Mouse (Mus musculus) hematopoietic stem cell, adult 5-6 weeks (primary cell): ENCODE data around the gene Arap1. TPM values are rescaled to one million over a fixed set of nuclear protein-coding genes. Genes with fewer than 3 reads are reported as not detected.

Experiments
- ATAC-seq, 2 experiments: fragments of 125-278 bp in 1 of 2; replicated peaks in 1 of 2; 2 replicates each; pipeline ENCODE4 v1.8.0; 2016 to 2017; ENCODE audit warnings: inconsistent platforms in 2 of 2, mild to moderate bottlenecking in 2 of 2, moderate number of reproducible peaks in 2 of 2, low read depth in 1 of 2, moderate TSS enrichment in 1 of 2; ENCODE audit not compliant: low FRiP score in 2 of 2, poor library complexity in 2 of 2, severe bottlenecking in 2 of 2, insufficient read depth in 1 of 2, low TSS enrichment in 1 of 2
- total RNA-seq: library from RNA; stranded (forward); fragments of 172-1452, 232-1000 nt; gene quantifications from 2 replicates; pipeline ENCODE4 v1.2.3, GENCODE M21; 2017

Gene Arap1
- total RNA-seq, 1 experiment from 2014 or later = 117 TPM

- 0 out of 4 replicates have a peak, but pooled peaks of 1 of the 2 experiments have one; percentile 9 for ATAC-seq
Observed at GRCm38 (mm10) chr7:101321218-101321827, 26.5 kb upstream of the Arap1 start.

DNA sequence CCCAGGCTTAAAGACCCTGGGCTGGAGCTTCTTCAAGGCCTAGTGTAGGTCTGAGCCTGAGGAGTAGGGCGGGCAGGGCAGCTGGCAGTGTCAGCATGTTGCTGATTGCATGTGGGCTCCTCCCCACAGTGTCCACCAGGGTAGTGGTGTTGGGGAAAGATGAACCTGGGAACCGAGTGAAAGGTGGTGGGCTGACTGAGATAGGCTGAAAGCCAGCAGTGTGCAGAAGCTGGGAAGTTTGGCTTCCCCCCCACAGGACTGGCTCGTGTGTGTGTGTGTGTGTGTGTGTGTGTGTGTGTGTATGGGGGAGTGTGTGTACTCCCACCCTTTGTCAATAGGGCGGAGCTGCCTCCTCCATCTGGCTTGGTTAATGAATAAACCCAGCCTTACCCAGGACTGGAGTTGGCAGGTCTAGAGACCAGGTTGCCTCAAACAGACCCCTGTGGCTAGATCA lies 24.7 kb upstream of the Arap1 start:
- peak in 1 of 2 experiments; percentile 34; a peak in 1 of 4 replicates for ATAC-seq

- ATAC-seq = no peak
Observed at GRCm38 (mm10) chr7:101324142-101324962, 23.5 kb upstream of the Arap1 start.

DNA sequence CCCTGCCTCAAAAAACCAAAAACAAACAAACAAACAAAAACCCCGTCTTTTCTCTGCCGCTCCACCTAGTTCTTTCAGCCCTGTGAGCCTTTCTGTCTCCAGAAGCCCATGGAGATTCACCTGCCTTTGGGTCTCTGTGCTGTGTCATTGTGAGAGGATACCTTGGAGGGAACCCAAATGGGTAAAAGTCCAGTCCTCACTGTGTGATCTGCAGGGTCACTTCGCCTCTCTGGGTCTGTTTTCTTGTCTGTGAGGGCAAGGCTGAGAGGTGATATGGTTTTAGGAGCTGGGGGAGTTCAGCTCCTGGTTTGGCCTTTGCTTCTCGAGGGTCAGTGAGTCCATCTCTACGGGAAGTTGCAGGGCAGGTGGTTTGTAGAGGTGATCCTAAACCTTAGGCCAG lies 21.9 kb upstream of the Arap1 start:
- ATAC-seq = no peak

DNA sequence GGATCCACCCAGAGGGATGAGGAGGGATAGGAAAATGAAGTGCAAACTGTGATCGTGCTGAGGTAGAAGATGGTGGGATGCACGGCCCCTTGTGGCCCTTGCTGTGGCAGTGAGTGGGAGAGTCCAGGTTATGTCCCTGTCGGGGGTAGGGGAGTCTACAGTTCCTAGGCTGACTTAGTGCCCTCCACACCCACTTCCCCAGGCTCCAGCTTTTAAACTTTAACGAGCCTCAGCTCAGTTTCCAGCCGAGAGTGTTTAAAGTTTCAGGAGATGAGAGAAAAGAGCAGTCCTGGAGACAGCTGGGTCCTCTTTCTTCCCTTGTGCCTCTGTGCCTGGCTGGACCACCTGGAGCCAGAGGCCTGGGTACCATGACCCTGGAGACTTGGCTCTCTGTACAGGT lies 20.6 kb upstream of the Arap1 start:
- ATAC-seq = no peak

GRCm38 (mm10) chr7:101327786-101328185 lies 20.1 kb upstream of the Arap1 start:
- no peak for ATAC-seq

GRCm38 (mm10) chr7:101328621-101329158 lies 19.2 kb upstream of the Arap1 start:
- no peak for ATAC-seq

DNA sequence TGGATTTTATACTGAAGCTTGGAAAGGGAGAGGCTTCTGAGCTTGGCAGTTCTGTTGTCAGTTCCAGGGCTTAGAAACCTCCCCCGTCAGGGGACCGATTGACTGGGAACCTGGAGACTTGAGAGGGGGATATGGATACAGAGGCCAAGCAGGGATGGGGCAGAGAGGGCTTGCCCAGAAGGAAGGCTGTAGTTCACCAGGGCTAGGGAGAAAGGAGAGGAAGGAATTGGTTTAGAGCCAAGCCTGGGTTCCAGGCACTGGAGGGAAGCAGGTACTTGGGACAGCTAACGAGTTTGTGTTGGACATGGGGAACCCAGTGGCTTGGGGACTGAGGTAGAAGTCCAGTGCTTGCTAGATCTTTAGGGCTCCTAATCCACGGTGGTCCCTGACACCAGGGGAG lies 18.3 kb upstream of the Arap1 start:
- ATAC-seq = no peak

- ATAC-seq = no peak
Observed at GRCm38 (mm10) chr7:101330074-101330840, 17.6 kb upstream of the Arap1 start.

DNA sequence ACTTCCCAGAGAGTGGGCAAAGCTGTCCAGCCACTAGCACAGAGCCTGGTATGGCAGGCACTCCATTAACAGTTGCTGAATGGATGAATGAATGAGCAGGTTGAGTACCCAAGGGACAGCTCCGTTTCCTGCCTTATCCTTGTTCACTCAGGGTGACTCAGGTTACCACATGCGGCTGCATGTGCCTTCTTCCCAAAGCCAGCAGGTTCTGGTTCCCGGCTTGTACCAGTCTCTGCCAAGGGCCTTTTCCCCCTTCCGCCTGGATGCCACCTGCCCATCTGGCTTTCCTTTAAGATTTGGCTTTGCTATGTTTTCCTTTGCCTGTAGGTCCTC lies 17.1 kb upstream of the Arap1 start:
- ATAC-seq = no peak

DNA sequence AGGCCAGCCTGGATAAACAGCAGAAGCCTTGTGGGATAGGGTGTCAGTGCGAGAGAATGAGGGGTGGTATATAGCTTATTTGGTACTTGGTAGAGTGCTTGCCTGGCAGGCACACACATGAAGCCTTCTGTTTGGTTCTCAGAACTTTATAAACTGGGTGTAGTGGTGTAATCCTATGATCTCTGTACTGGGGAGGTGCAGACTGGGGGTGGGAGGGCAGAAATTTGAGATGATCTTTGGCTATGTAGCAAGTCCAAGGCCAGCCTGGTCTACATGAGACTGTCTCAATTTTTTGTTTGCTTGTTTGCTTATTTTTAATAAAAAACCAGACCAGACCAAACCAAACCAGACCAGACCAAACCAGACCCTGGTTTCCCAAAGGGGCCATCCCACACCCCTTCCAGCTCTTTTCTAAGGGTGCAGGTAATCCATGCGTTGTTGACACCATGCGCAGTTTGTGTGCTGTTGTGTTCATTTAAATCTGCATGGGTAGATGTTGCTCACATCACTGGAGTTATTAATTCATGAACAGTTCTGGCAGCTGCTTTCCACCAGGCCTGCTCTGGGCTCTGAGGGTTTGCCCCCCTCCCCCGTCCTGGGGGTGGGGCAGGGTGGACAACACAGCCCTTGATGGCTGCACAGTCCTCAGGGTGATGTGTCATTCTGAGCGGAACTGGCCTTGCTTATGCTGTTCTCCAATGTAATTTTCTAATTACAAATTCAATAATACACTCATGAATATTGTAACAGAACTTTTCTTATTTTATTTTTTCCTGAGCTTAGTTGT lies 15.6 kb upstream of the Arap1 start:
- ATAC-seq = no peak

DNA sequence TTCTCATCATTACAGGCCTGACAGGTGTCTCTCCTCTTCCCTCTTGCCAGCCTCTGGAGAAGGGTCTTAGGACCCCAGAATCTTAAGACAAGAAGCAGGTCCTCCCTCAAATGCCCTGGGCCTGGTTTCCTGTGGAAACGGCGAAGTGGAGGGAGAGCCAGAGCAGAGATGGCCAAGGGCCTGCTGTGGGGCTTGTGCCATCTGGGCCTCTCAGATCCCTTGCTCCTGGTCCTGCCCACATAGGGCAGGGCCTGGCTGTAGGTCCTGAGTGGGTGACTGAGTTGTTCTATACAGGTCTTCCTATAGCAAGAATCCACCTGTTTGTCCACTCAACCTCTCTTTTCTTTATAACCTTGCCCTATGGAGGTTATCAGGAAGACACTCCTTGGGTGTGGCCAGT lies 12.6 kb upstream of the Arap1 start:
- ATAC-seq = no peak

- ATAC-seq = no peak
Observed at GRCm38 (mm10) chr7:101336686-101337085, 11.2 kb upstream of the Arap1 start.

- ATAC-seq = no peak
Observed at GRCm38 (mm10) chr7:101337401-101337800, 10.5 kb upstream of the Arap1 start.

DNA sequence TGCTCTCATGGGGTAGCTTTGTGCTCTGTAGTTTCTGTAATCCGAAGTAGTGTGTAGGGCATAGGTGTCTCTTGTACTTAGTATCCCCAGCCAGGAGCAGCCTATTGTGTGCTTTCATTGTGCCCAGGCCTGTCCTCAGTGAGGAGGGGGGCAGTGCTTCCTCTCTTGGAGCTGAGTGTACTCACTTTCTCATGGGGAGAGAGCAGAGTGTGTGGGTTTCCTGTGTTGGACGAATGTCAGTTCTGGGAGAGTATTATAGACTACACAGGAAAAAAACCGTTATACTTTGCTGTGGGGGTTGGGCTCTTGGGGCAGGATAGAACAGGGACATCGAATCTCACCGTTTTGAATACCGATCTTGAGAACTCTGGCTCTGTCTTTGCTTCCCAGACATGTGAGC lies 6.5 kb upstream of the Arap1 start:
- ATAC-seq = peak; percentile 72 to 84

DNA sequence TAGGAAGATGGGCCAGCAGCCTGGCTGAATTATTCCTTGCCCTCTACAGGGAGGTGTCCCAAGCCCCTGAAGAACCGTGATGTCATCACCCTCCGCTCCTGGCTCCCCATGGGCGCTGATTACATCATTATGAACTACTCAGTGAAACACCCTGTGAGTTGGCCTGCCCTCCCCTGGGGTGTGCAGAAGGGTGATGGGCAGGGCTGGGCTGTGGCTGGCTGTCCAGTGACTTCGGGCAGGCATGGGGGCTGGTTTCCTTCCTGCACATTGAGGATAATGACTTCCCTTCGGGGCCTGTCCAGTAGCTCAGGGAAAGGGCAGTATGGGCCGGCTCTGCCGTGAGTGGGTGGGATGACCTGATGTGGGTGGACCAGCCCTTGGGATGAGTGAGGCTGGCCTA lies 4.7 kb upstream of the Arap1 start:
- no peak; a peak in 1 of 4 replicates for ATAC-seq

DNA sequence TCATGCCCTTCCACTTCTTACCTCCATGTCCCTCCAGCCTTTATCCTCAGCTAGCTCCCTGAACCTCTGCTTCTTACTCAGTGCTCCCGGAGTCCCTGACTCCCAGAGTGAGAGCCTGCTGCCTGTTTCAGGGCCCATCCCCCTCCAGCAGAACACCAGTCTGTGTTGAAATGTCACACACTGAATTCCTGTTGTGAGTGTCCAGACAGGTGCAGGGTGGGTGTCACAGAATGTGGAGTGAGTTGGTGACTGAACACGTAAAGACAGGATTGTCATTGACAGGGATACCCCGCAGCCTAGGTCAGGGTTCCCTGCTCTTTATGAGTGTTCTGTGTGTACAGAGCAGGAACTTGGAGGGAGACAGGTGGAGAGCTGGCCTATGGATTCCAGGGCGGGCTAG lies 3.0 kb upstream of the Arap1 start:
- ATAC-seq = no peak
